Mouse (Mus musculus) cerebellum, adult 2 months (tissue): Measurements from ENCODE around the gene Tnfrsf4.

Experiments used
- CTCF ChIP-seq: fragments of 200-500 bp; IDR thresholded peaks from 2 replicates; pipeline ENCODE4 v1.5.1; 2011; ENCODE audit warnings: low read depth, mild to moderate bottlenecking, control low read depth, low read length, moderate library complexity, borderline replicate concordance; ENCODE audit not compliant: insufficient read depth
- POLR2A ChIP-seq: fragments of 200-500 bp; IDR thresholded peaks from 2 replicates; pipeline ENCODE4 v1.6.1; 2011; ENCODE audit warnings: low read length, control low read depth, borderline replicate concordance; ENCODE audit not compliant: insufficient read depth

DNA sequence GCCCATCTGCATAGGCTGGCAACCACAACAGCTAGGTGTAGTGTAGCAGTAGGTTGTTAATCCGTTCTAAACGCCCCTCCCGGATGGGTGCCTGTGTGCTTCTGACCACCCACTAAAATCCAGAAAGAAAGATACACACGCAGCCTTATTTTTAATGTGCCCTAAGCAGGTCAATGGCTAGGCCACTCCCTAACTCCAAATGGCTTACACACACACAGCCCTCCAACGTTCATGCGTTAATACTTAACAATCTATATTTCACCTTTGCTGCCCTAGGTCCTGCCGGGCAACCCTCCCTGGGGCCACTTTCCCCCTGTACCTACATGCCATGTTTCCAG, 17.6 kb downstream of the Tnfrsf4 start:
- TF ChIP-seq CTCF, result no peak
- TF ChIP-seq POLR2A, result no peak
